Mouse (Mus musculus) olfactory bulb, adult 2 months (tissue): ENCODE data around the gene Olfr1359.
"Not testable (repeated sequence)": the region's sequence is repeated elsewhere in the genome, so short reads cannot be mapped to it uniquely, and the experiment has no call there.

Experiments
- CTCF ChIP-seq: fragments of 200-500 bp; IDR thresholded peaks from 2 replicates; pipeline ENCODE4 v1.5.1; 2012; ENCODE audit warnings: low read depth, mild to moderate bottlenecking, low read length, moderate library complexity; ENCODE audit not compliant: insufficient read depth
- POLR2A ChIP-seq: fragments of 200-500 bp; IDR thresholded peaks from 2 replicates; pipeline ENCODE4 v1.6.1; 2012; ENCODE audit warnings: mild to moderate bottlenecking, low read depth, low read length, moderate library complexity; ENCODE audit not compliant: insufficient read depth

DNA sequence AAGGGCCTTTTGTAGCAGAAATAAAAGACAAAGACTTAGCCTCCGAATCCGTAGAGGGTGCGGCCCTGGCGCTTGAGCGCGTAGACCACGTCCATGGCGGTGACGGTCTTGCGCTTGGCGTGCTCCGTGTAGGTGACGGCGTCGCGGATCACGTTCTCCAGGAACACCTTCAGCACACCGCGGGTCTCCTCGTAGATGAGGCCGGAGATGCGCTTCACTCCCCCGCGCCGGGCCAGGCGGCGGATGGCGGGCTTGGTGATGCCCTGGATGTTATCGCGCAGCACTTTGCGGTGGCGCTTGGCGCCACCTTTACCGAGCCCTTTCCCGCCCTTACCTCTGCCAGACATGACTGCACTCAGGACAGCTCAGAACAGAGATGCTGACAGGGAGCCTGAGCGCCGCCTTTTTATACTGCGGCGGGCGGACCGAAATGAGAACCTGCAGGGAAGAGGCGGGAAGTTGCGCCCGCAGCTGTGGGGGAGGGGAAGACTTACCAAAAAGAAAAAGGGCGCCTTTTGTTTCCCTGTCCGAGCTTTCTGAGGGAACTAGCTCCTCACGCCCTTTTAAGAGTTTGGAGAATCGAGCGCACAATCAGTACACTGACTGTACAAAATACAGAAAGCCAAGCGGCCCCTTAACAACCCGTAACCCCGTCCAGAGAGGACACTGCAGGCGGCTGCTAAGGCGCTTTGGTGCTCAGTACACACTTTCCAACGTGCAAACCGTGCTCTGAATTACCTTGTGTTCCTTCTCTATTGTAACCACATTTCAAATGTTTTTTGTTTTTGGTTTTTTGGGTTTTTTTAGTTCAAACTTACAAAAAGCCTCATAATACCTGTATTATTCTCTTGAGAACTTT is 52.5 kb downstream of the Olfr1359 start, which contains the start of gene Hist1h4k:
- TF ChIP-seq CTCF = not testable (repeated sequence)
- peak; percentile 81 for TF ChIP-seq POLR2A
